In the genomic region with DNA sequence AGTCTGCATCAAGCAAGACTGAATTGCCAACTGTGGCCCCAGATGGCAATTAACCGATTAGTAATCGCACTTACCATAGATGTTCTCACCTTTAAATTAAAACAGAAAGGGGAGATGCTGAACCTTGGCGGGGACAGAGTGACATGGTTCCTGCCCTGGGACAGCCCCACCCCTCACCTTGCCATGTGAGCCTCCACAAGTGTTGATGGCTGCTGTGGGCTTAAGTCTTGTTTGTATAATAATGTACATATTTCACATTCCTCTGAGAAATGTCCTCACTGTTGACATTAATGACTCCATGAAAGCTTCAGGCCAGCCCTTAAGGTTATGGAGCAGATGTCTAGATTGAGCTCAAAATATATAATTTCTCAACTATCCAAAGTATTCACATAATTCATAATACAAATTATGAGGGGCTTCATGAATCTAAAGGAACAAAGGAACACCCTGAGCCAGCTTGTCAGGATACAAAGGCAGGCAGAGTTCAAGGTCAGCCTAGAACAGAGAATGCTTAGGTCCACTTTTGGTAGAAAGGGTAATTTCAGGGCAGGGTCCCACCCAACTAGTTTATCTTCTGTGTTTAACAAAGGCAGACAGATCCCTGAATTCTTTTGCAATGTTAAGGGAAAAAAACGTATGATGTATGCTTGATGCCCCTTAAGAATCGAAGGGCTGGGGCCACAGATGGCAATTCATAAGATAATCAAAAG, we compare ENCODE assay signal across 30 mouse cellular contexts. TPM values are rescaled to one million over a fixed set of nuclear protein-coding genes. Genes with fewer than 3 reads are reported as not detected.
DNase-seq lines count a peak whose midpoint lies in the region; ATAC-seq and TF ChIP-seq lines count a peak whose summit lies in the region.
"Had no signal": no experiment of that assay in that cellular context is flagged by ENCODE, and none has a peak within 500 bp of the region (broad histone marks: within the 10 kb centered on the region; RNA-seq: fewer than 3 reads in every experiment).

No protein-coding gene starts in this region.

- no peak for TF ChIP-seq CTCF in ES-Bruce4 (IDR thresholded peaks at IDR 0.05; ENCODE audit: low read depth, low read length)
- no peak for TF ChIP-seq CTCF in bone marrow macrophage, adult 2 months (IDR thresholded peaks at IDR 0.05; ENCODE audit: low read depth, low read length)
- no peak for TF ChIP-seq CTCF in left cerebral cortex, adult 2 months (IDR thresholded peaks at IDR 0.05)
- no peak for TF ChIP-seq CTCF in lung, postnatal 0 days (IDR thresholded peaks at IDR 0.05)

- peak overlapping the region; percentile 26 for H3K27ac ChIP-seq in ES-Bruce4 (ENCODE audit: insufficient read depth, low read length)
- H3K27ac ChIP-seq in bone marrow macrophage, adult 2 months (ENCODE audit: insufficient read depth, low read depth, low read length), result peak overlapping the region; percentile 45
- no peak overlapping the region for H3K27ac ChIP-seq in left cerebral cortex, adult 2 months
- no peak overlapping the region for H3K27ac ChIP-seq in lung, postnatal 0 days (ENCODE audit: low read length)
- H3K27ac ChIP-seq: embryonic facial prominence, embryonic 13.5 days; embryonic facial prominence, embryonic 15.5 days; forebrain, embryonic 10.5 days; forebrain, embryonic 12.5 days had no signal

- H3K36me3 ChIP-seq in ES-Bruce4 (ENCODE audit: control insufficient read depth, insufficient read depth, low read length, poor library complexity, severe bottlenecking), result no peaks in the 10 kb centered on the region
- H3K36me3 ChIP-seq in lung, postnatal 0 days (ENCODE audit: insufficient read depth, low read length), result no peaks in the 10 kb centered on the region
- H3K36me3 ChIP-seq: embryonic facial prominence, embryonic 13.5 days; embryonic facial prominence, embryonic 15.5 days; forebrain, embryonic 10.5 days; forebrain, embryonic 12.5 days; G1E had no signal

- intact Hi-C loops in left cerebral cortex, adult 2 months (cut with DNase I), result loop anchor here (10.0 kb wide), 1 partner anchor 682 kb away; a partner anchor contains a TSS

- no peak overlapping the region for H3K9ac ChIP-seq in ES-Bruce4 (ENCODE audit: low read depth, poor library complexity, severe bottlenecking)
- H3K9ac ChIP-seq in lung, postnatal 0 days (replicated peaks; ENCODE audit: low read depth), result no peak overlapping the region
- H3K9ac ChIP-seq: embryonic facial prominence, embryonic 13.5 days; embryonic facial prominence, embryonic 15.5 days; forebrain, embryonic 12.5 days had no signal

- no peak overlapping the region for H3K4me3 ChIP-seq in ES-Bruce4 (ENCODE audit: low read depth, low read length)
- H3K4me3 ChIP-seq in bone marrow macrophage, adult 2 months (ENCODE audit: insufficient read depth, low read length), result no peak overlapping the region
- no peak overlapping the region for H3K4me3 ChIP-seq in left cerebral cortex, adult 2 months
- no peak overlapping the region for H3K4me3 ChIP-seq in lung, postnatal 0 days (ENCODE audit: low read depth, low read length)
- H3K4me3 ChIP-seq: embryonic facial prominence, embryonic 13.5 days; embryonic facial prominence, embryonic 15.5 days; erythroblast, embryonic 14.5 days; forebrain, embryonic 10.5 days; forebrain, embryonic 12.5 days had no signal

- DNase-seq in R1 (ENCODE audit: low read depth, low spot score), result peak; percentile 72
- DNase-seq in left cerebral cortex, adult 2 months (ENCODE audit: extremely low spot score in 1 of 2, low spot score in 2 of 2), result no peak
- no peak for DNase-seq in lung, postnatal 0 days (ENCODE audit: low spot score)
- DNase-seq: adrenal gland, adult 8-10 months; adrenal gland, postnatal 14 days; adrenal gland, postnatal 36 days; B cell, adult 2 months; cerebellum, adult 11 months; cerebellum, adult 18-20 months; cerebellum, adult 8-10 months; cerebellum, adult 9-11 months; cerebellum, postnatal 14 days; cerebellum, postnatal 36 days; embryo, embryonic 11 days had no signal

- H3K9me3 ChIP-seq in ES-Bruce4 (replicated peaks; ENCODE audit: control insufficient read depth, insufficient read depth, low read length, poor library complexity, severe bottlenecking), result no peaks in the 10 kb centered on the region
- H3K9me3 ChIP-seq in lung, postnatal 0 days (ENCODE audit: low read length), result no peaks in the 10 kb centered on the region
- H3K9me3 ChIP-seq: embryonic facial prominence, embryonic 13.5 days; embryonic facial prominence, embryonic 15.5 days; forebrain, embryonic 10.5 days; forebrain, embryonic 12.5 days; G1E had no signal

- peaks cover 3% of the 10 kb centered on the region for H3K4me1 ChIP-seq in ES-Bruce4 (ENCODE audit: control insufficient read depth, insufficient read depth, low read length)
- H3K4me1 ChIP-seq in bone marrow macrophage, adult 2 months (ENCODE audit: control insufficient read depth, insufficient read depth, low read length), result peaks cover 9% of the 10 kb centered on the region
- H3K4me1 ChIP-seq in lung, postnatal 0 days (ENCODE audit: insufficient read depth, low read depth, low read length), result peaks cover 3% of the 10 kb centered on the region; the same call in 1 of the 2 replicates

- H3K4me2 ChIP-seq in lung, postnatal 0 days (replicated peaks; ENCODE audit: low read depth, low read length), result no peak overlapping the region
- H3K4me2 ChIP-seq: embryonic facial prominence, embryonic 13.5 days; embryonic facial prominence, embryonic 15.5 days; forebrain, embryonic 12.5 days had no signal

- no peak for TF ChIP-seq POLR2A in ES-Bruce4 (IDR thresholded peaks at IDR 0.05; ENCODE audit: insufficient read depth, low read length)
- TF ChIP-seq POLR2A in bone marrow macrophage, adult 2 months (IDR thresholded peaks at IDR 0.05; ENCODE audit: borderline replicate concordance, low read depth, low read length), result no peak

- 71% methylated on average over 5 of the region's 5 CpGs for WGBS in lung, postnatal 0 days

- no peak for ATAC-seq in lung, postnatal 0 days
- ATAC-seq: activated CD4-positive, CD25-positive, alpha-beta regulatory T cell, adult 4 months; CD4-positive, CD25-positive, alpha-beta regulatory T cell, adult 4 months; forebrain, embryonic 14.5 days; forebrain, embryonic 16.5 days; Patski had no signal

- TF ChIP-seq EP300 in ES-Bruce4 (IDR thresholded peaks at IDR 0.05; ENCODE audit: insufficient read depth, low read depth, low read length), result no peak
- TF ChIP-seq EP300 in lung, postnatal 0 days (IDR thresholded peaks at IDR 0.05), result no peak

- no peaks in the 10 kb centered on the region for H3K27me3 ChIP-seq in ES-Bruce4 (ENCODE audit: control insufficient read depth, insufficient read depth, low read length, poor library complexity, severe bottlenecking)
- no peaks in the 10 kb centered on the region for H3K27me3 ChIP-seq in lung, postnatal 0 days (replicated peaks; ENCODE audit: insufficient read depth, low read length)
- H3K27me3 ChIP-seq: CH12.LX; embryonic facial prominence, embryonic 13.5 days; embryonic facial prominence, embryonic 15.5 days; forebrain, embryonic 12.5 days; Patski had no signal

RNA-seq across cellular contexts. Expression of a gene that starts 3.5 kb away (rescaled TPM):
- polyA plus RNA-seq in ES-Bruce4 (2011; ENCODE audit: insufficient read depth, insufficient read length, low read depth, missing spikeins), result 41.4 and 47.2 TPM in 2 replicates
- polyA plus RNA-seq in bone marrow macrophage, adult 2 months (2012; ENCODE audit: insufficient read depth, insufficient read length, missing spikeins), result 281 and 313 TPM in 2 replicates
- total RNA-seq in left cerebral cortex, adult 2 months (2021), result 10 to 100 TPM; 93.7 to 94.2 TPM
- 155 and 197 TPM in 2 replicates for polyA plus RNA-seq in lung, postnatal 0 days (2015; fragmentation: Nextera tagmentation; extraction: Ambion mirVana)
- polyA plus RNA-seq: erythroblast, embryonic 14.5 days had no signal

RNA-seq across cellular contexts. Expression of a gene that starts 39.8 kb away (rescaled TPM):
- polyA plus RNA-seq in ES-Bruce4 (2011; ENCODE audit: insufficient read depth, insufficient read length, low read depth, missing spikeins), result not detected in 2 replicates
- 0.39 TPM in 1 of 2 replicates, not detected in the other for polyA plus RNA-seq in bone marrow macrophage, adult 2 months (2012; ENCODE audit: insufficient read depth, insufficient read length, missing spikeins)
- total RNA-seq in left cerebral cortex, adult 2 months (2021), result 1 to 10 TPM; 1.1 to 1.3 TPM
- 0.25 and 0.32 TPM in 2 replicates for polyA plus RNA-seq in lung, postnatal 0 days (2015; fragmentation: Nextera tagmentation; extraction: Ambion mirVana)
- total RNA-seq: adrenal gland, adult 18-20 months; adrenal gland, adult 8-10 months; adrenal gland, postnatal 14 days; adrenal gland, postnatal 36 days; CH12.LX; common myeloid progenitor, adult 5-6 weeks had no signal
- polyA plus RNA-seq: CD4-positive, CD25-positive, alpha-beta regulatory T cell, adult 4 months; erythroblast, embryonic 14.5 days; G1E; Patski had no signal

Comparison
In these comparisons a context has a peak if more than half of its experiments do, and no peak if none do; other contexts are left out.
1. H3K27ac ChIP-seq: peak in ES-Bruce4 (single experiment) and bone marrow macrophage, adult 2 months (single experiment); none in left cerebral cortex, adult 2 months (single experiment) and lung, postnatal 0 days (single experiment).